Mouse (Mus musculus) brain, embryonic 14.5 days (tissue): ENCODE measurements around the gene Suz12. TPM values are rescaled to one million over a fixed set of nuclear protein-coding genes. Genes with fewer than 3 reads are reported as not detected.
"Not testable (repeated sequence)": the region's sequence is repeated elsewhere in the genome, so short reads cannot be mapped to it uniquely, and the experiment has no call there.

Experiments
- DNase-seq: peaks from one replicate; pipeline ENCODE4 v3.0.0-alpha.2; 2011; ENCODE audit warnings: low read depth
- CTCF ChIP-seq: fragments of 200-500 bp; IDR thresholded peaks from 2 replicates; pipeline ENCODE4 v1.5.1; 2012; ENCODE audit warnings: inconsistent platforms, mild to moderate bottlenecking, moderate library complexity, borderline replicate concordance; ENCODE audit not compliant: insufficient read depth, insufficient read length; ENCODE audit errors: extremely low read depth
- POLR2A ChIP-seq: fragments of 200-500 bp; IDR thresholded peaks from 2 replicates; pipeline ENCODE4 v1.6.1; 2012; ENCODE audit warnings: mild to moderate bottlenecking, inconsistent platforms, borderline replicate concordance; ENCODE audit not compliant: poor library complexity, insufficient read depth, insufficient read length, severe bottlenecking; ENCODE audit errors: extremely low read depth
- polyA plus RNA-seq: library from polyadenylated mRNA; depleted of rRNA; stranded (reverse); fragments of >200 nt; gene quantifications from 2 replicates; pipeline ENCODE4 v1.2.3, GENCODE M21; 2012

Suz12 gene
- polyA plus RNA-seq, 1 experiment = 33.2 TPM

DNA sequence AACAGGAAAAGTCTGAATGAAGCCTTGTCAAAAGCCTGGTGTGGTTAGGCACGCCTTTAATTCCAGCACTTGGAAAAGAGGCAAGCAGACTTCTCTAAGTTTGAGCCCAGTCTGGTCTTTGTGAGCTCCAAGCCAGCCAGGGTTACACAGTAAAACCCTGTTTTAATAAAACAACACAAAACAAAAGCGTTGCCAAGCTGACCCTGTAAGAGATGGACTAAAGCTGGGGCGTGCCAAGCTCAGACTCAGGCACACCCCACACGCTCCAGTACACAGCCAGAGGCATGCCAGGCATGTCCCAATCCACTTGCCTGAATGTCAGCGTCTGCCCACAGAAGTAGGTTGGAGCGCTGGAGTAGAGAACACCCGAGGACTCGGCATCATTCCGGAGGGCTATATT is 63.2 kb downstream of the Suz12 start:
- DNase-seq = no peak
- TF ChIP-seq POLR2A (no peak), CTCF (no peak)

DNA sequence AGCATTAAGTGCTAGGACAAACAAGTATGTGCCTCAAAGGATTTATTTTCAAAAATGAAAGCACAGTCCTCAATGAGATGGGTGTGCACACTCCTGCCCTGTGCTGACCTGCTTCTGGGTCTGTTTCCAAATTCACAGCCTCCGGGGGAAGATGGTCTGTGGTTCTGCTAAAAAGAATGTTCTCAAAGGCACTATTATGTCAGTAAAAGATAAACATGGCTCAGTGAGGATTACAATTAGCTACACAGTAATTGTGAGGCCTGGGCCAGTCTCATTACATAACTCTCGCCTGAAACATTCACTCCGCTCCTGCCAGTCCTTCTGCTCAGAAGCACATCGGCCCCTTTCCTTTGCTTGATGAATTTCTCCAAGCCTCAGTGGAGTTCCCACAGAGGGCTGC is 69.3 kb downstream of the Suz12 start:
- no peak for TF ChIP-seq CTCF
- TF ChIP-seq POLR2A = no peak
- DNase-seq = peak; percentile 64

DNA sequence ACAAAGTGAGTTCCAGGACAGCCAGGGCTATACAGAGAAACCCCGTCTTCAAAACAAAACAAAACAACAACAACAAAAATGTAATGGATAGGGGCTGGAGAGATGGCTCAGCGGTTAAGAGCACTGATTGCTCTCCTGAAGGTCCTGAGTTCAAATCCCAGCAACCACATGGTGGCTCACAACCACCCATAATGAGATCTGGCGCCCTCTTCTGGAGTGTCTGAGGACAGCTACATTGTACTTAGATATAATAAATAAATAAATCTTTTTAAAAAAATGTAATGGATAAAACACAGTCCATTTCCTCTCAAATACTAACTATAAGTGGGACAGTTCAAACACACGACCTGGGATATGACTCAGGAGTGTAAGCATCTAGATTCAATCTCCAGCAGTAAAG is 73.5 kb downstream of the Suz12 start:
- DNase-seq = not testable (repeated sequence)

DNA sequence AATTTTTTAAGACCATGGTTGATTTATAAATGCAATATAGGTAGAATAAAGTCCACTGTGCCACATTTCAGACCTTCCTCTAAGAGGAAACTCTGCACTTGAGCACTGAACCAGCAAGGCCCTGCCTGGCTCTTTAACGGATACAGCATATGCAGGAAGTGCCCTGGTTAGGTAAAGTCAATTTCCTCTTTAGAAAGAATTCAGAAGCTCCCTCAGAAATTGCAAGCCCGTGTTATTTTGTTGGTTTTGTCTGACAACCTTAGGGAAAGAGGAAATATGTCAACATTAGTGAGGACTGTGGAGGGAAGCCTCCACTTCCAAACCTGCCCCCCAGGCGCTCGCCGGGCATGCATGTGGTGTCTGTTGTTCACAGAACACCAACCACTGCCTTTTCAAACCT is 74.7 kb downstream of the Suz12 start:
- TF ChIP-seq POLR2A (no peak), CTCF (no peak)
- DNase-seq = no peak

DNA sequence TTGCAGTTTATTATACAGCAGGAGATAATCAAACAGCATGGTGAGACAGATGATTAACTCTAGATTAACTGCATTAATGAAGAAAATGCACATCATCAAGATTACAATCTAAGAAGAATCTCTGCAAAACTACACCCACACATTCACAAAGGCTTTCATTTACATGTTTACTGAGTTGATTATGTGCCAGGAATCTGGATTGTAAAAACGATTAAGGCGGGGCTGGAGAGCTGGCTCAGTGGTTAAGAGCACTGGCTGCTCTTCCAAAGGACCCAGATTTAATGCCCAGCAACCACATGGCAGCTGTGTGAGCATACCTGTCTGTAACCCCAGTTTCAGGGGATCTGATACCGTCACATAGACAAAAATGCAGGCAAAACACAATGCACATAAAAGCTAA is 76.9 kb downstream of the Suz12 start:
- DNase-seq = peak; percentile 32
- TF ChIP-seq POLR2A (no peak), CTCF (no peak)

DNA sequence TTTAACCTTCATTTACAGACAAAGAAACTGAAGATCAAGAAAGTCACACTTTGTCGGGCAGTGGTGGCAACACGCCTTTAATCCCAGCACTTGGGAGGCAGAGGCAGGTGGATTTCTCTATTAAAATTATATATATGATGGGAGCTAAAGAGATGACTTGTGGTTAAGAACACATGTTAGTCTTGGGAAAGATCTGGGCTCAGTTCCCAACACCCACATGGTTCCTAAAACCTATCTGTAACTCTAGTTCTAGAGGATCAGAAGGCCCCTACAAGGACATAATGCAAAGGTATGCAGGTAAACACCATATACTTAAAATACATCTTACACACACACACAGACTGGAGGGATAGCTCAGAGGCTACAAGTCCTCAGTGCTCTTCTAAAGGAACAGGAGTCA is 78.1 kb downstream of the Suz12 start:
- TF ChIP-seq POLR2A (no peak), CTCF (no peak)
- no peak for DNase-seq

DNA sequence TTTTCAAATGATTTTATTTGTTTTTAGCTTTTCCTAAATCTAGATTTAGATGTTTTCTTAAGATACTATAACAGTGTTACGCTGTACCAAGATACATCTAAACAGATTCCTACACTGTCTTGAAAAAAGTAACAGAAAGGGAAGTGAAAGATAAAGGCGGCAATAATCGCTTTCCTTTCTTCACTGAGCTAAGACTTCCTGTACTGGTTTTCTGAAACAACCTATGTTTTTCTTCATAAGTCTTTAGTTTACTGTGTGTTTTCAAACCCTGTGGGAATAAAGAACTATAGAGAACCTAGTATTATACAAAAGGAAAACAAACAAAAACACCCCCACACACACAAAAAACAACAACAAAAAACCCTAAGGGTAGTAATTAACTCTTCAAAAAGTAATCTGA is 79.5 kb downstream of the Suz12 start:
- DNase-seq = no peak
- TF ChIP-seq POLR2A = no peak
- TF ChIP-seq CTCF = no peak

DNA sequence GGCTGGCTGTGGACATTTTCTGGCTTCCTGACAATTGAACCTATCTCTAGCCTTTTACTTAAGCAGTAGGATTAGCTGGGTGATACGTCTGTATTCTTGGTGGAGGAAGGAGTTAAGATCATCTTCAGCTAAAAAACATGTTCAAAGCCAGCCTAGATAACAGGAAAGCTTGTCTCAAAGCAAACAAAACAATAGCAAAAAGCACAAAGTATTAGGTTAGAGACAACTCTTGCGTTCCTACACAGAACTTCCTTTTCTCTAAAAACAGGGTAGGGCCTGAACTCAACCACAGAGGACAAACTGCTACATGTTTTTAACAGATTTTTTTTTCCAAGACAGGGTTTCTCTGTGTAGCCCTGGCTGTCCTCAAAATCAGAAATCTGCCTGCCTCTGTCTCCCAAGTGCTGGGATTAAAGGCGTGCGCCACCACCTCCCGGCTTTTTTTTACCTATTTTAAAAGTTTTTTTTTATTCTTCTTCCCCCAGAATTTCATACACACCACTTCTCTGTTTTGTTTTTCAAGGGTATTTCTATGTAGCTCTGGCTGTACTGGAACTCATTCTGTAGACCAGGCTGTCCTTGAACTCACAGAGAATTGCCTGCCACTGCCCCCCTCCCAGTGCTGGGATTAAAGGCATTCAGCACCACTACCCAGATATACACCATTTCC is 82.8 kb downstream of the Suz12 start:
- DNase-seq = no peak
- no peak for TF ChIP-seq POLR2A

DNA sequence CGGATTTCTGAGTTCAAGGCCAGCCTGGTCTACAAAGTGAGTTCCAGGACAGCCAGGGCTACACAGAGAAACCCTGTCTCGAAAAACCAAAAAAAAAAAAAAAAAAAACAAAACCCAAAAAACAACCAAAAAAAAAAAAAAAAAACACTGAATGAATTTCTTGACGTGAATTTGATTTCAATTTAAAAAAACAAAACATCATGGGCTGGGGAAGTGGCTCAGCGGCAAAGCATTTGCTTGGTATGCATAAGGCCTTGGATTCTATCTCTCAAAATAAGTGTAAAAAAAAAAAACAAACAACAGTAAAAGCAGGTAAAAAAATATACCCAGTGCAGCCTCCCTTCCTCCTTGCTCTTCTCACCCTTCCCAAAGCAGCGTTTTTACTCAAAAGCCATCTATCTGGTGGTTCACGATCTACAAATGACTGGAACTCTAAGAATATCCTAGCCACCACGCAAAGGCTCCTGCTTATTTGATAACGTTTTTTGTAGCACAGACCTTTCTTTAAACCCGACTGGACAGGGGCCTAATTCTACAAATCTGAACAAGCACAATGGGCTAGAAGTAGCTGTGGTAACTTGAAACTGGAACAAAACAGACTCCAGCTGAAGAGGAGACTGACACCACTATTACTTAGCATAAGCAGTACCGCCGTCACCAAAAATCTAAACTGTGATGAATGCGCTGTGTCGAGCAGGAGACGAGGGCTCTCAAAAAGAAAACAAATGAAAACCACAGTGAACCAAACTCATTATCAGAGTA is 85.1 kb downstream of the Suz12 start:
- peak; percentile 25 for DNase-seq
- TF ChIP-seq CTCF (no peak), POLR2A (no peak)

DNA sequence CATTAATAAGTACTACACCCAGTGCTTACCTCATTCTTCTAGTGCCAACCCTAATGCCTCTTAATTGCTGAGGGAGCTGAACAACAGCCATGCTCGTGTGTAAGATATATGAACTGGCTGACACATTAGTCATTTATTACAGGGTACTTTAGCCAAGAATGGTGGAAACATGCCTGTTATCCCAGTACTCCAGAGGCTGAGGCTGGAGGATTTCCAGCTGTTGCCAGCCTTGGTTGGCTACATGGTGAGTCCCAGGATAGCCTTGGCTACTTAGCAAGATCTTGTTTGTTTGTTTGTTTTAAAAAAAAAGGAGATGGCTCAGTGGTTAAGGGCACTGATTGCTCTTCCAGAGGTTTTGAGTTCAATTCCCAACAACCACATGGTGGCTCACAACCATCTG is 85.9 kb downstream of the Suz12 start:
- TF ChIP-seq POLR2A (no peak), CTCF (no peak)
- peak; percentile 13 for DNase-seq

DNA sequence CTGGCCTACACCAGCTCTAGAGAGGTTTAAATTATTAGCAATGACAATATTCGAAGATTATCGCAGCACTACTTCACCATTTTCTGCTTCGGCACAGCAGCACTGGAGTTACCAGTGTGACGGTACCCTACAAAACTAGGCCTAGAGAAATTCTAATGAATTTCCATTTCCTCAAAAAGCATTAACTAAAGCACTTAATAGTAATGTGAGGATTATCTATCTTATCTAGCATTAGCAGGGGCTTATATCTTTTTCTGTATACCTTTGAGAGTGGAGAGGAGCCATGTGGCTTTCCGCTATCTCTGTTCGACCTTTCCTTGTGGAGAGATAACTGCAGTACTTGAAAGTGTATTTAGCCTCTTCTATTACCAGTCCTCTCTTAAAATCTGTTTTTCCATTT is 86.8 kb downstream of the Suz12 start:
- DNase-seq = no peak
- TF ChIP-seq CTCF (no peak), POLR2A (no peak)

DNA sequence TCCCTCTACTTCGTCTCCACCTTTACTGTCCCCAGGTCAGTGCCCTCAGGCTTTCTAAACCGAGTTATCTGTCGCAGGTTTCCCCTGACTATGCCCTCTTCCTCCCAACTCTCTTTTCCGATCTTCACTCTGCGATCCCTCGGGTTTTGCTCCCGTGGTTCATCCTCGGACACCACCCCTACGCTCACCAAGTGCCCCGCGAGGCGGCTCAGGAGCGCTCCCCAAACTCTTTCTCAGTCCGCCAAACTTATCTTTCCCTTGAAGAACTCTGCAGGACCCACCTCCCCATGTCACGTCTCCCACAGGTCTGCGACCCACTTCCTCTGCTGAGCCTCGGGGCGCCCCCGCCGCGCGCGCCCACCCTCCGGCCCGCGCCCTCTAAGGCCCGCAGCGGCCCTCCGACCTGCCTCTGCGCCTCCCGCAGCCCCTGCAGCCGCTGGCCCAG is 87.5 kb downstream of the Suz12 start:
- TF ChIP-seq POLR2A = no peak
- TF ChIP-seq CTCF = no peak
- DNase-seq = no peak
